Mouse (Mus musculus): Measurements from ENCODE around the gene Kcnip1. TPM values are rescaled to one million over a fixed set of nuclear protein-coding genes. Genes with fewer than 3 reads are reported as not detected.
A peak's percentile ranks its signal among the peaks of the same experiment; 100 is the strongest.

Kcnip1 gene
- total RNA-seq, 2 experiments from 2014 or later, result not detected

GRCm38 (mm10) chr11:33917574-33917973 is 75.4 kb downstream of the Kcnip1 start:
- intact Hi-C loops (cut with DNase I), result loop anchor here (1.0 to 2.0 kb wide), 2 partner anchors 184 to 193 kb away; no protein-coding TSS in a partner anchor
- DNase-seq, result peak; percentile 58 to 77

GRCm38 (mm10) chr11:33914216-33914615 is 78.7 kb downstream of the Kcnip1 start:
- intact Hi-C loops (cut with DNase I), result no loop called here
- no peak for DNase-seq

- intact Hi-C loops (cut with DNase I), result no loop called here
- no peak for DNase-seq
Measured at GRCm38 (mm10) chr11:33913061-33913460, 79.9 kb downstream of the Kcnip1 start.

DNA sequence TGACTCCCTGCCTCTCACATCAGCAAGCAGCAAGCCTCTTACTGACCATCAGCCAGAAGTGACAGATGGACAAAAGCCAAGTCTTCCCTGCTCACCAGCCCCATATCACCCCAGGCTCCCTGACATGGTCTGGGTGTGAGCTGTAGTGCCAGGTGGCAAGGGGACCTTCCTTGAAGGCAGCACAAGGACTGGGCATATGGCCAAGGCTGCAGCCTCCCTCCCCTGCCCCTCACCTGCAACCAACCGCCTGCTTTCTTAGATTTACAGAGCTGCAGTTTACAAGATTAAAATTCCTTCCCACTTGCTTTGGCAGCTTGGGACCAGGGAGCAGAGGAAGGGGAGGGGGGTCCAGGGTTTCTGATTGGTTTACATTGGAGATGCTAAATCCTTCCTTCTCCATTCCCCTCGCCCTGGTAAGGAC is 80.8 kb downstream of the Kcnip1 start:
- intact Hi-C loops (cut with DNase I), result no loop called here

GRCm38 (mm10) chr11:33910982-33911381 is 82.0 kb downstream of the Kcnip1 start:
- DNase-seq, result no peak
- intact Hi-C loops (cut with DNase I), result no loop called here

More for the DNA sequence above, 80.8 kb downstream of the Kcnip1 start:
- DNase-seq, result no peak

- intact Hi-C loops (cut with DNase I), result no loop called here
- DNase-seq, result no peak
Measured at GRCm38 (mm10) chr11:33908360-33909175, 84.4 kb downstream of the Kcnip1 start.

DNA sequence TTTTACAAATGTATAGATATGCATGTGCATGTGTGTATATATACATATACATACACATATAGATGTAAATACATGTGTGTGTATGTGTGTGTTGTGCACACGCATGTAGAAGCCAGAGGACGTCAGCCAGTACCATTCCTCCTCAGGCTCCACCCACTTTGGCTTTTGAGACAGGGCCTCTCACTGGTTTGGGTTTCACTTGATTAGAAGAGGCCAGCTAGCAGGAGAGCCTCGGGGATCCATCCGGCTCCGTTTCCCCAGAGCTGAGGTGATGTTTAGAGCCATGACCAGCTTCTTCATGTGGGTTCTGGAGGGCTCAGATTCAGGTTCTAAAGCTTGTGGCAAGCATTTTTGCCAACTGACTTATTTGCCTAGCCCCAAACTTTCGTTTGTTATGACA is 89.5 kb downstream of the Kcnip1 start:
- intact Hi-C loops (cut with DNase I), result no loop called here
- no peak for DNase-seq

DNA sequence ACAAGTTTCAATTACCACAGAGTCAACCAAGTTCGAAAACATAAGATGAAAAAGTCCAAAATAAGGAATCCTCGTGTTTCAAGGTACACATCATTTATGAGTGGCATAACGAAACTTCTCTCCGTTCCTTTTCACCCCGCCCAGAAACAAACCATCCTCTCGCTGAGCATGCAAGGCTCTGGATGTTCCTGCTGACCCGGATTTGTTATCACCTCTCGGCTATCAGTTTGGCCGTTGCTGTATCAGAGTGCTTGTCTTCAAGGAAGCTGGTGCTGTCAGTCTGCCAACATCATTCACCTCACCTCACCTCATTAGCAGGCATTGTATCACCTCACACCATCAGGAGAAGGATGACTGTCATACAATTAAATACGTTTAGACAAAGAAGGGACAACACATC is 90.6 kb downstream of the Kcnip1 start:
- no peak for DNase-seq
- intact Hi-C loops (cut with DNase I), result no loop called here

- intact Hi-C loops (cut with DNase I), result no loop called here
- DNase-seq, result no peak
Measured at GRCm38 (mm10) chr11:33901783-33902182, 91.2 kb downstream of the Kcnip1 start.

GRCm38 (mm10) chr11:33891084-33891483 is 101.9 kb downstream of the Kcnip1 start:
- intact Hi-C loops (cut with DNase I), result no loop called here
- DNase-seq, result no peak

DNA sequence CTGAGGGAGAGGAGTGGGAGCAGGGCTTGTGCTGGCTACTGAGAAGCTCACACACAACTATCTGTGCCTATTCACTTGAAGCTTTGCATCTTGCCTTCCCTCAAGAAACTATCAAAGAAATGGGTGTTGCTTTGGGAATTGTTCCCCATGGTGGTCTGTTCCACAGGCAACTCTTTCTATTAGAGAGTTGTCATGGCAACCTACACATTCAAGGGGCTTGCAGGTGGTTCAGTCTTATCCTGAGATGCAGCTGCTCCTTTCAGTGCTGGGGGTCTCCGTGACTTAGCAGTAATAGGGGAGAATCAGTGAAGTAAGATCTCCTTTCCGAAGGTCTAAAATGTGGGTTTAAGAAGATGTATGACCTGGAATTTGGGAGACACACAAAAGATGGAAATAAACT is 102.6 kb downstream of the Kcnip1 start:
- no peak for DNase-seq
- intact Hi-C loops (cut with DNase I), result no loop called here

DNA sequence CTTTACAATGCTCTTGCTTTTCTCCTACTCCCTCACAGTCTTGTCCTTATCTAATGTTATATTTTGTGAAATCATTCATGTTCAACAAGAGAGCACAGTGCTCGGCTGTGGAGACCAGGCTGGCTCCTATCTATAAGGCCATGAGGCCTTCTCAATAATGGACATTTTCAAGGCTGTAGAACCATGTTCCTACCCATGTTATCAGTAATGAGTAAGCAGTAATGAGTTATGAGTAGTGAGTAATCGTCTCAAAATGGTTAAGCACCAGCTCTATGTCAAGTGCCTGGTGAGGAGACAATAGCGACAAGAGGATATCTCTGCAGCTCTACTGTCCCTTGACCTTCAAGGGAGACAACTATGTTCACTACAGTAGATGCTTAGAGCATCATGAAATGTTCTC is 105.3 kb downstream of the Kcnip1 start:
- DNase-seq, result no peak
- intact Hi-C loops (cut with DNase I), result no loop called here

DNA sequence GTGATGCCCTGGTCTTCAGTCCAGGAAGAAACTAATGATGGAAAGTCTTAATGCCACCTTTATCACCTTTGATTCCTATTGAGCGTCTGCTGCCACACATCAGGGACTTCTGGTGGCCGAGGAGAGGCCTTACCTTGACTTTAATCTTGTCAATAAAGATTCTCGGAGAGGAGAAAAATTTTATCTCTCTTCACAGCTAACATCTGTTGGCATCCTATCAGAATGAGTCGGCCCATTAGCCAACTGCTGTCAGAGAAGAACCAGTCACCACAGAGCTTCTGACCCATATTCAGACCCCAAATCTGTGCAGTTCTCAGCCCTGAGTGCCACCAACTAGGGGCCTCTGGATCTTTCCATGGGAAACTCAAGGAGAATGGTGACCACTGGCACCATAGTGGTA is 107.0 kb downstream of the Kcnip1 start:
- intact Hi-C loops (cut with DNase I), result no loop called here
- DNase-seq, result no peak

GRCm38 (mm10) chr11:33882731-33883328 is 110.1 kb downstream of the Kcnip1 start:
- intact Hi-C loops (cut with DNase I), result no loop called here
- no peak for DNase-seq

DNA sequence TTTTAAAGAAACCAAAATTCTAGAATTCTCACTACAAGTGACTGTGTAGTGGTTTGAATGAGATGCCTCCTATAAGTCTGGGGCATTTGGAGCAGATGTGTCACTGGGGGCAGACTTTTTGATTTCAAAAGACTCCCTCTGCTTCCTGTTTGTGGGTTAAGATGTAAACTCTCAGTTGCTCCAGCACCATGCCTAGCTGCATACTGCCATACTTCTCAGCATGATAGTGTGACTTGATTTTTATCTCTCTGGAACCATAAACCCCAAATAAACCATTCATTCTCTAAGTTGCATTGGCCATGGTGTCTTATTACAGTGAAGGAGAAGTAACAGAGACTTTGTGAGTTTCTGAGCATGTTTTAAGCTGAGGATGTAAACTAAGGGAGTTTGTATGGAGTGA is 118.0 kb downstream of the Kcnip1 start:
- DNase-seq, result no peak
- intact Hi-C loops (cut with DNase I), result no loop called here

DNA sequence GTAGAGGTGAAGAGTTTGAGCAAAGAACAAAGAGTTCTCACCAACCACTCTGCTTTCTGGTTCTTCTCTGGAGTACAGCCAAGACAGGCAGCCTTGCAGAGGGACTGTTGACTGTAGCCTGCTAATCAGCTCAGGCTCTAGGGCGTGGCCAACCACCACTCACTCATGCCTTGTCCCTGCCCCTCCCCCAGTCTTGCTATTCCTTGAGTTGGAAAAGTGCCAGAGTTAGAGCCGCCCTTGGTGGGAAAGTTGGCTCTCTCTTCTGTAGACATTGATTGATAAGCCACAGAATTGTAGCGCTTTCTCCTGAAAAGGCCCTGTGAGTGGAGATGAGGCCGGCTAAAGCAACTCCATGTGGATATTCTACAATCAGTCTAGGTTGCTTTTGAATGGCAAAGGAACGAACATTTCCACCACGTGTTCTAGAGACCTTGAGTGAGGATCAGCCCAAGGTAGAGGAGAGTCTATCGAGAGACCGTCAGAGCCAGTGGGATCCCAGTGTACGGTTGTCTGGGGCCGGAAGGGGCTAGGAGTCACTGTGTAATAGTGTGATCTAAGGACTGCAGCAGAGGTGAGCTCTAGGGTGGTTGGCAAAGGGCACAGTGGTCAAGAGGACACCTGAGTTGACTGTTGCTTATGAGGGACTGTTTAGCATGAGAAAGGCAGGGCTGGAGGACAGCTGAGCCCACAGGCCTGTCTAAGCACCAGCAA is 119.7 kb downstream of the Kcnip1 start:
- intact Hi-C loops (cut with DNase I), result no loop called here
- peak; percentile 17 to 29 for DNase-seq

DNA sequence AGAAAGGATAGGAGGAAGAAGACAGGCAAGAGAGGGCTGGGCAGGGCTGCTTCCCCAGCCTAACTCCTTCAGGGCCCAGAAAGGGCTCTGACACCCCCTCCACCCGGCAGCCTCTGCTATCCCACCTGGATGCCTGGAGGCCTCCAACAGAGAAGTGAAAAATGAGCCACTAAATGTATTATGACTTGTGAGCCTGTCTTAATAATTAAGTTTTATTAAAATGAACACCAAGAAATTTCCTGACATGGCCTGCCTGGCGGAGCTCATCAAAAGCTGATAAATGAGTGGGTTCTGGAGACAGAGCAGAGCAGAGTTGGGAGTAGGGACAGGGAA is 120.3 kb downstream of the Kcnip1 start:
- intact Hi-C loops (cut with DNase I), result no loop called here
- no peak for DNase-seq

GRCm38 (mm10) chr11:33871998-33872715 is 120.8 kb downstream of the Kcnip1 start:
- DNase-seq, result peak in 1 of 2 experiments; percentile 4
- intact Hi-C loops (cut with DNase I), result no loop called here

- intact Hi-C loops (cut with DNase I), result no loop called here
- DNase-seq, result no peak
Measured at GRCm38 (mm10) chr11:33870246-33870645, 122.7 kb downstream of the Kcnip1 start.

- intact Hi-C loops (cut with DNase I), result no loop called here
- no peak for DNase-seq
Measured at GRCm38 (mm10) chr11:33869559-33869958, 123.4 kb downstream of the Kcnip1 start.

GRCm38 (mm10) chr11:33866775-33867174 is 126.2 kb downstream of the Kcnip1 start:
- no peak for DNase-seq
- intact Hi-C loops (cut with DNase I), result no loop called here
